Mouse (Mus musculus): Measurements from ENCODE around the gene Dffa.

DNA sequence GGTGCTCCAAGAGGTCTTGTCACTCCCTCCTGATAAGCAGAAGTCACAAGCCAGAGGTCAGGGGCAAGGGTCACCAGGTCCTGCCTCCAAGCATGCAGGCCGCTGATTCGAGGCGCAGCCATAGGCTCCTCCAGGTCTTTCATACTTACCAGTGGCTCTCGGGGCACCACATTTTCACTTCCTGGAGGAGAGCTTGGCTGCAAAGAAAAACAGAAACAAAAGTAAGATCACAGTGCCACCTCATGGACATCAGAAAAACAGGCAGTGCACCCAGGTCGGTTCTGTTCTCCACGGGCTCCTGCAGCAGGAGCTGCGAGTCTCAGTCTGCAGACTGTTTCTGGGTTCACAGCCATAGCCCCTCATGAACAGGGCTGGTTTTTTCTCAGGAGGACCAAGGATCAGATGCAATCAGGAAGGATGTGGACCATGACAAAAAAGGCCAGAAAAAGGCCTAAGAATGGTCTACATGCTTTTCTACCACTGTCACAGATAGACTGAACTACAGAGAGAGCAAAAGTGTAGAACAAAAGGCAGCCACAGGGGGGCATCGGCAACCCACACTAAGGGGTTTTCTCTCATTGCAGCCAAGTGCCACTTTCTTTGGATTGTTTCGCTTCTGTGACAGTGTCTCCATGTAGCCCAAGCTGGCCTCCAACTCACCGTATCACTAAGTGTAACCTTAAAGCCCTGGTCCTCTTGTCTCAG lies 27.9 kb upstream of the Dffa start:
- TF ChIP-seq USF2 (conservative IDR thresholded peaks at IDR 0.05; ENCODE audit: low read depth, low read length) (no peak), ELF1 (IDR thresholded peaks at IDR 0.05; ENCODE audit: low read depth, low read length) (peak; percentile 78; the same call in 1 of the 2 replicates), POLR2A (IDR thresholded peaks at IDR 0.05; ENCODE audit: low read depth, low read length) (no peak), TBP (conservative IDR thresholded peaks at IDR 0.05; ENCODE audit: low read depth, low read length) (no peak), POLR2AphosphoS2 (IDR thresholded peaks at IDR 0.05; ENCODE audit: low read depth, low read length) (no peak), EP300 (IDR thresholded peaks at IDR 0.05; ENCODE audit: low read length) (no peak), CTCF (conservative IDR thresholded peaks at IDR 0.05 in 1 of 2, IDR thresholded peaks at IDR 0.05 in 1 of 2; ENCODE audit: low read depth in 2 of 2, low read length in 2 of 2) (peak; percentile 32 to 72; a peak in 2 of 4 replicates), NELFE (IDR thresholded peaks at IDR 0.05; ENCODE audit: low read depth, low read length) (0 out of 2 replicates have a peak, but pooled peaks have one; percentile 10), HCFC1 (IDR thresholded peaks at IDR 0.05; ENCODE audit: low read depth, low read length) (no peak), ZKSCAN1 (IDR thresholded peaks at IDR 0.05; ENCODE audit: borderline replicate concordance, low read depth, low read length) (no peak)

All from CH12.LX (cell line).